Mouse (Mus musculus): ENCODE results near the gene Dglucy. TPM values are rescaled to one million over a fixed set of nuclear protein-coding genes. Genes with fewer than 3 reads are reported as not detected.

Gene Dglucy
- polyA plus RNA-seq, 1 experiment: 6.4 TPM

GRCm38 (mm10) chr12:100807280-100807679, 28.4 kb downstream of the Dglucy start:
- no peak for DNase-seq
- TF ChIP-seq CTCF (IDR thresholded peaks at IDR 0.05; ENCODE audit: insufficient read depth, low read length): no peak
- no peak for TF ChIP-seq POLR2A (IDR thresholded peaks at IDR 0.05; ENCODE audit: borderline replicate concordance, extremely low read depth, low read depth, low read length)
- no peak overlapping the region for H3K4me3 ChIP-seq (replicated peaks; ENCODE audit: extremely low read depth, low read depth, low read length)
- WGBS: 63% methylated on average over 7 of the region's 7 CpGs
- H3K4me1 ChIP-seq (ENCODE audit: control insufficient read depth, insufficient read depth, low read length): no peaks in the 10 kb centered on the region

GRCm38 (mm10) chr12:100808609-100809280, 29.9 kb downstream of the Dglucy start:
- no peak for TF ChIP-seq CTCF (IDR thresholded peaks at IDR 0.05; ENCODE audit: insufficient read depth, low read length)
- no peak for TF ChIP-seq POLR2A (IDR thresholded peaks at IDR 0.05; ENCODE audit: borderline replicate concordance, extremely low read depth, low read depth, low read length)
- H3K4me1 ChIP-seq (ENCODE audit: control insufficient read depth, insufficient read depth, low read length): no peaks in the 10 kb centered on the region
- H3K4me3 ChIP-seq (replicated peaks; ENCODE audit: extremely low read depth, low read depth, low read length): no peak overlapping the region
- no peak for DNase-seq
- WGBS: 59% methylated on average over 13 of the region's 13 CpGs

GRCm38 (mm10) chr12:100810542-100810941, 31.7 kb downstream of the Dglucy start:
- Histone ChIP-seq H3K4me3 (replicated peaks; ENCODE audit: extremely low read depth, low read depth, low read length) (no peak overlapping the region), H3K4me1 (ENCODE audit: control insufficient read depth, insufficient read depth, low read length) (no peaks in the 10 kb centered on the region)
- DNase-seq: no peak
- TF ChIP-seq POLR2A (IDR thresholded peaks at IDR 0.05; ENCODE audit: borderline replicate concordance, extremely low read depth, low read depth, low read length) (no peak), CTCF (IDR thresholded peaks at IDR 0.05; ENCODE audit: insufficient read depth, low read length) (no peak)
- 91% methylated on average over 11 of the region's 11 CpGs for WGBS

- no peaks in the 10 kb centered on the region for H3K4me1 ChIP-seq (ENCODE audit: control insufficient read depth, insufficient read depth, low read length)
- TF ChIP-seq POLR2A (IDR thresholded peaks at IDR 0.05; ENCODE audit: borderline replicate concordance, extremely low read depth, low read depth, low read length): no peak
- no peak for TF ChIP-seq CTCF (IDR thresholded peaks at IDR 0.05; ENCODE audit: insufficient read depth, low read length)
- WGBS: 93% methylated on average over 2 of the region's 2 CpGs
- no peak for DNase-seq
- no peak overlapping the region for H3K4me3 ChIP-seq (replicated peaks; ENCODE audit: extremely low read depth, low read depth, low read length)
Measured at GRCm38 (mm10) chr12:100813901-100814300, 35.0 kb downstream of the Dglucy start.

GRCm38 (mm10) chr12:100814671-100815070, 35.8 kb downstream of the Dglucy start:
- Histone ChIP-seq H3K4me1 (ENCODE audit: control insufficient read depth, insufficient read depth, low read length) (no peaks in the 10 kb centered on the region), H3K4me3 (replicated peaks; ENCODE audit: extremely low read depth, low read depth, low read length) (no peak overlapping the region)
- DNase-seq: no peak
- WGBS: 88% methylated on average over 3 of the region's 3 CpGs
- TF ChIP-seq POLR2A (IDR thresholded peaks at IDR 0.05; ENCODE audit: borderline replicate concordance, extremely low read depth, low read depth, low read length) (no peak), CTCF (IDR thresholded peaks at IDR 0.05; ENCODE audit: insufficient read depth, low read length) (no peak)

- DNase-seq: no peak
- no peak for TF ChIP-seq POLR2A (IDR thresholded peaks at IDR 0.05; ENCODE audit: borderline replicate concordance, extremely low read depth, low read depth, low read length)
- no peak for TF ChIP-seq CTCF (IDR thresholded peaks at IDR 0.05; ENCODE audit: insufficient read depth, low read length)
- Histone ChIP-seq H3K4me3 (replicated peaks; ENCODE audit: extremely low read depth, low read depth, low read length) (no peak overlapping the region), H3K4me1 (ENCODE audit: control insufficient read depth, insufficient read depth, low read length) (no peaks in the 10 kb centered on the region)
- WGBS: 83% methylated on average over 5 of the region's 5 CpGs
Measured at GRCm38 (mm10) chr12:100816906-100817305, 38.0 kb downstream of the Dglucy start.

- DNase-seq: no peak
- TF ChIP-seq POLR2A (IDR thresholded peaks at IDR 0.05; ENCODE audit: borderline replicate concordance, extremely low read depth, low read depth, low read length): no peak
- TF ChIP-seq CTCF (IDR thresholded peaks at IDR 0.05; ENCODE audit: insufficient read depth, low read length): no peak
- no peaks in the 10 kb centered on the region for H3K4me1 ChIP-seq (ENCODE audit: control insufficient read depth, insufficient read depth, low read length)
- H3K4me3 ChIP-seq (replicated peaks; ENCODE audit: extremely low read depth, low read depth, low read length): no peak overlapping the region
Measured at GRCm38 (mm10) chr12:100819965-100820364, 41.1 kb downstream of the Dglucy start.

- no peak overlapping the region for H3K4me3 ChIP-seq (replicated peaks; ENCODE audit: extremely low read depth, low read depth, low read length)
- no peak for DNase-seq
- TF ChIP-seq CTCF (IDR thresholded peaks at IDR 0.05; ENCODE audit: insufficient read depth, low read length) (no peak), POLR2A (IDR thresholded peaks at IDR 0.05; ENCODE audit: borderline replicate concordance, extremely low read depth, low read depth, low read length) (no peak)
- WGBS: 87% methylated on average over 2 of the region's 2 CpGs
- H3K4me1 ChIP-seq (ENCODE audit: control insufficient read depth, insufficient read depth, low read length): no peaks in the 10 kb centered on the region
Measured at GRCm38 (mm10) chr12:100831021-100831420, 52.2 kb downstream of the Dglucy start.

GRCm38 (mm10) chr12:100831629-100832325, 52.9 kb downstream of the Dglucy start:
- WGBS: 81% methylated on average over 8 of the region's 8 CpGs
- Histone ChIP-seq H3K4me3 (replicated peaks; ENCODE audit: extremely low read depth, low read depth, low read length) (no peak overlapping the region), H3K4me1 (ENCODE audit: control insufficient read depth, insufficient read depth, low read length) (no peaks in the 10 kb centered on the region)
- DNase-seq: no peak
- TF ChIP-seq CTCF (IDR thresholded peaks at IDR 0.05; ENCODE audit: insufficient read depth, low read length): no peak
- TF ChIP-seq POLR2A (IDR thresholded peaks at IDR 0.05; ENCODE audit: borderline replicate concordance, extremely low read depth, low read depth, low read length): no peak

GRCm38 (mm10) chr12:100837208-100837607, 58.4 kb downstream of the Dglucy start:
- Histone ChIP-seq H3K4me1 (ENCODE audit: control insufficient read depth, insufficient read depth, low read length) (no peaks in the 10 kb centered on the region), H3K4me3 (replicated peaks; ENCODE audit: extremely low read depth, low read depth, low read length) (no peak overlapping the region)
- WGBS: 19% methylated on average over 3 of the region's 3 CpGs
- TF ChIP-seq CTCF (IDR thresholded peaks at IDR 0.05; ENCODE audit: insufficient read depth, low read length): no peak
- no peak for TF ChIP-seq POLR2A (IDR thresholded peaks at IDR 0.05; ENCODE audit: borderline replicate concordance, extremely low read depth, low read depth, low read length)
- DNase-seq: no peak

Measured in lung, adult 2 months (tissue).